Mouse (Mus musculus): ENCODE measurements around the gene Mfn1.

DNA sequence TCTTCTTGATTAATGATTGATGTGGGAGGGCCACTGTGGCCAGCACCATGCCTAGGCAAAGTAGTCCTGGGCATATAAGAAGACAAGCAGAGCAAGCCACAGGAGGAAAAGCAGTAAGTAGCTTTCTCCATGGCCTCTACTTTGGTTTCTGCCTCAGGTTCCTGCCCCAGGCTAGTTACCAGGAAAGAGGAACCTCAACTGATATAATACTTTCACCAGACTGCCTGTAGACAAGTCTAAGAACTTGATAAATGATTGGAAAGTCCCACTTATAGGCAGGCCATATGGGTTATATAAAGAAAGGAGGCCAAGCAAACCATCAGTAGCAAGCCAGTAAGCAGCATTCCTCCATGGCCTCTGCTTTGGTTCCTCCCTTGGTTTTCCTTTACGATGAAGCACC is 92.4 kb downstream of the Mfn1 start:
- TF ChIP-seq GATA1 (IDR thresholded peaks at IDR 0.05; ENCODE audit: low read length) (no peak), TAL1 (IDR thresholded peaks at IDR 0.05; ENCODE audit: low read length) (no peak)
